Mouse (Mus musculus): ENCODE data around the gene Cnga3. TPM values are rescaled to one million over a fixed set of nuclear protein-coding genes. Genes with fewer than 3 reads are reported as not detected.

Cnga3 gene
- polyA plus RNA-seq, 1 experiment from 2014 or later = not detected

DNA sequence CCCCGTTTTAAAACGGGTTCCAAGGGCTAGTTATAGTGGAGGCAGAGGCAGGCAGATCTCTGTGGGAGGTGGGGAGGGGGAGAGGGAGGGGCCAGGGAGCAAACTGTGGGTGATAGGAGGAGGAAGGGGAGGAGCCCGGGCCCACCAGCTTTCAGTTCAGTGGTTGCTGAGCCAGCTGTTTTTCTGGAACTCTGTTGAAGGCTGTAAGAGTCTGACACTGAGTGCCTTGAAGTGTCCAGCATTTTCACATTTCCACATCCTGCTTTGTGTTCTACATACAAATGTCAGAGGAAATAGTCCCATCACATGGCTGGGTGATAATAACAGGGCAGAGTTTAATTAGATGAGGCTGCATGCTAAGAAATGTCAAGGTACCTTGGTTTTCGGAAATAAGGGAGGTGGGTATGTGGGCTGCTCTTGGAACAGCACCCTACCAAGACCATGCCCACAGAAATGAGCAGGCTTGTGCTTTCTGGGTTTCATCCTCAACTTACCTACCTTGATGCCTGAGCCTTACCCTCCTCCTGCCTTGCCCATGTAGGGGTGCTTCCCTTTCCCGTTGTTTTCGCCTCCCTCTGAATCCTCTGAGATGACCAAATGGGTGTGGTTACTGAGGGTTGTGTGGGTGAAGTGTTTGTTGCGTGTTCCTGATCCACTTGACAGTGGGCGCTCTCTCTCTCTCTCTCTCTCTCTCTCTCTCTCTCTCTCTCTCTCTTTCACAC lies 93.9 kb downstream of the Cnga3 start:
- Histone ChIP-seq H3K27me3 (no peaks in the 10 kb centered on the region), H3K9ac (no peak overlapping the region), H3K4me1 (replicated peaks) (peaks cover 20% of the 10 kb centered on the region), H3K4me2 (no peak overlapping the region), H3K9me3 (replicated peaks) (no peaks in the 10 kb centered on the region), H3K4me3 (replicated peaks) (no peak overlapping the region), H3K27ac (no peak overlapping the region), H3K36me3 (no peaks in the 10 kb centered on the region)
- DNase-seq (no peak), ATAC-seq (ENCODE audit: low read depth) (no peak)
- 54% methylated on average over 8 of the region's 8 CpGs for WGBS (ENCODE audit: insufficient replicate concordance)

DNA sequence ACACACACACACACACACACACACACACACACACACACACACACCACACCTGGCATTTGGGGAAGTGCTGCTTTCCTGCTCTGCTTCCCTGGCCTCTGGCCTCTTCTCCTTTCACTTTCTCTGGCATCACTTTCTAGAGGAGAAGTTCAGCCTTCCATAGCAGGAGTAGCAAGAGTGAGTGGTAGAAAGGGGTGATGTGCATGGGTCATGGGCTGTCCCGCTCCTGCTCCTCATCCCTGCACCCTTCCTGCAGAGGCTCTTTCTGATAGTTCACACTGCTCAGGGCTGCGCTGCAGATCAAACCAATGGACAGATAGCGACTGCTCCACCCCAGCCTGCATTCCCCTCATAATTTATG lies 94.5 kb downstream of the Cnga3 start:
- Histone ChIP-seq H3K4me2 (no peak overlapping the region), H3K9ac (no peak overlapping the region), H3K27ac (no peak overlapping the region), H3K4me1 (replicated peaks) (peaks cover 17% of the 10 kb centered on the region), H3K27me3 (no peaks in the 10 kb centered on the region), H3K36me3 (no peaks in the 10 kb centered on the region), H3K9me3 (replicated peaks) (no peaks in the 10 kb centered on the region), H3K4me3 (replicated peaks) (no peak overlapping the region)
- DNase-seq = no peak
- 60% methylated on average over 3 of the region's 3 CpGs for WGBS (ENCODE audit: insufficient replicate concordance)
- ATAC-seq (ENCODE audit: low read depth) = no peak

GRCm38 (mm10) chr1:37309939-37310515 lies 95.8 kb downstream of the Cnga3 start:
- peaks cover 29% of the 10 kb centered on the region for H3K4me1 ChIP-seq (replicated peaks)
- no peaks in the 10 kb centered on the region for H3K36me3 ChIP-seq
- no peak overlapping the region for H3K27ac ChIP-seq
- no peaks in the 10 kb centered on the region for H3K9me3 ChIP-seq (replicated peaks)
- H3K4me3 ChIP-seq (replicated peaks) = no peak overlapping the region
- H3K27me3 ChIP-seq = no peaks in the 10 kb centered on the region
- no peak overlapping the region for H3K4me2 ChIP-seq
- no peak for DNase-seq
- no peak overlapping the region for H3K9ac ChIP-seq
- no peak for ATAC-seq (ENCODE audit: low read depth)
- 62% methylated on average over 4 of the region's 4 CpGs for WGBS (ENCODE audit: insufficient replicate concordance)

Other genes starting within 250 kb of the Cnga3 start
- gene Vwa3b, start 187.8 kb upstream of the Cnga3 start, polyA plus RNA-seq (2015; fragmentation: Nextera tagmentation; extraction: Ambion mirVana) = not detected in 2 replicates
- gene Inpp4a, start 85.4 kb downstream of the Cnga3 start, polyA plus RNA-seq (2015; fragmentation: Nextera tagmentation; extraction: Ambion mirVana) = 3.0 and 3.1 TPM in 2 replicates
- 36.8 and 45.2 TPM in 2 replicates for gene Coa5, start 215.7 kb downstream of the Cnga3 start, polyA plus RNA-seq (2015; fragmentation: Nextera tagmentation; extraction: Ambion mirVana)
- 86.7 and 87.2 TPM in 2 replicates for gene Unc50, start 215.7 kb downstream of the Cnga3 start, polyA plus RNA-seq (2015; fragmentation: Nextera tagmentation; extraction: Ambion mirVana)